Mouse (Mus musculus): ENCODE data around the gene Ppm1l. TPM values are rescaled to one million over a fixed set of nuclear protein-coding genes. Genes with fewer than 3 reads are reported as not detected.

Ppm1l gene
- polyA plus RNA-seq, 1 experiment from 2014 or later, result 7.3 TPM

DNA sequence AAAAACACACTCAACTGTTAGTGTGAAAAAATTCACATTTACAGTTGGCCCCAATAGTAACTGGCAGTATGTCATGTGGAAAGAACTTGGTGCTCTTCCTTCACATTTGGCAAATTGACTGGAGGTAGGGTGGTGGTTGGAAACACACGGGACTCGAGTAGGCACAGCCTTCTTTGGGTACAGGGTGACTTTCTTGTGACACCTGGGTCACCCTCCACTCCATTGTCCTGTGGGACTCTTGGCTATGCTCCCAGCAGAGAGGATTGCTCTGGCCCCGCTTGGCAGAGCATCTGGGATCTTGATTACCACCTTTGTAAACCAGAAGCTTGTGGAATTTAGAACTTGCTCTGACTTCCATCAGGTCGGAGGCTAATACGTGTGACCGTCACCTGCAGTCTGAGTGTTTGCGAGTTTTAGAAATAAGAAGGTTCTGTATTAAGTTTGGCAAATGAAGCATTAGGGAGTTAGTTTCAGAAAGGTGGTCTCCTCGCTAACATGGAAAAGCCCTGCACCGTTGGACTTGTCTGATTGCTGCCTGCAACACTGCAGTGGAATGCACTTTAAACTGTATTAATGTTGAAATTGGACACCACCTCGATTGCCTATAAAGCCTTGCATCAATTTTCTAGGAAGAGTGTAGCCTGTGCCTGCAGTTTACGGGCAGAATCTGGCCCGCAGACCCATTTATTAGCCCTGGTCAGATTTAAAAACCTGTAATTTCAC lies 41.4 kb downstream of the Ppm1l start:
- ATAC-seq (replicated peaks; ENCODE audit: low FRiP score, low TSS enrichment, low read depth) (no peak), DNase-seq (ENCODE audit: low spot score) (peak; percentile 39)
- Histone ChIP-seq H3K36me3 (ENCODE audit: control insufficient read depth, insufficient read depth, low read length) (no peaks in the 10 kb centered on the region), H3K9me3 (ENCODE audit: control insufficient read depth, low read length) (no peaks in the 10 kb centered on the region), H3K9ac (ENCODE audit: low read length) (no peak overlapping the region), H3K4me1 (replicated peaks; ENCODE audit: control insufficient read depth, insufficient read depth, low read length) (no peaks in the 10 kb centered on the region), H3K27me3 (replicated peaks; ENCODE audit: control insufficient read depth, insufficient read depth, low read length) (no peaks in the 10 kb centered on the region), H3K4me2 (ENCODE audit: low read length) (no peak overlapping the region), H3K27ac (ENCODE audit: low read depth) (no peak overlapping the region), H3K4me3 (ENCODE audit: low read depth, low read length) (no peak overlapping the region)
- 79% methylated on average over 12 of the region's 12 CpGs for WGBS

DNA sequence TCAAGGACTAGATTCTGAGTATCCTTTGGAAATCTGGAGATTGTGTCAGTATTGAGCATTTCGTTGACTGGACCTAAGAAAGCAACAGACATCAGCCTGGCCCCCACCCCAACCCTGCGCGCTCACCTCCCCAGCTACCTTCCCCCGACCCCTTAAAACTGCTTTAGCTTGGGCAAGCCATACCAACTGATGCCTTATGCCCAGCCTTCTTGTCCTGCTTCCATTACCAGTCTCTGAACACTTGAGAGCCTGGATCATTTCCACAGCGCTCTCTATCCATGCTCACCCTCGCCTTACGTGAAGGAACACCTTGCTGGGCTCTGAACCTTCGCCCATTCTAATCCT lies 41.9 kb downstream of the Ppm1l start:
- Histone ChIP-seq H3K4me3 (ENCODE audit: low read depth, low read length) (no peak overlapping the region), H3K4me2 (ENCODE audit: low read length) (no peak overlapping the region), H3K27ac (ENCODE audit: low read depth) (no peak overlapping the region), H3K9me3 (ENCODE audit: control insufficient read depth, low read length) (no peaks in the 10 kb centered on the region), H3K9ac (ENCODE audit: low read length) (no peak overlapping the region), H3K27me3 (replicated peaks; ENCODE audit: control insufficient read depth, insufficient read depth, low read length) (no peaks in the 10 kb centered on the region), H3K36me3 (ENCODE audit: control insufficient read depth, insufficient read depth, low read length) (no peaks in the 10 kb centered on the region), H3K4me1 (replicated peaks; ENCODE audit: control insufficient read depth, insufficient read depth, low read length) (no peaks in the 10 kb centered on the region)
- WGBS, result 95% methylated on average over 8 of the region's 8 CpGs
- no peak for DNase-seq (ENCODE audit: low spot score)
- no peak for ATAC-seq (replicated peaks; ENCODE audit: low FRiP score, low TSS enrichment, low read depth)

DNA sequence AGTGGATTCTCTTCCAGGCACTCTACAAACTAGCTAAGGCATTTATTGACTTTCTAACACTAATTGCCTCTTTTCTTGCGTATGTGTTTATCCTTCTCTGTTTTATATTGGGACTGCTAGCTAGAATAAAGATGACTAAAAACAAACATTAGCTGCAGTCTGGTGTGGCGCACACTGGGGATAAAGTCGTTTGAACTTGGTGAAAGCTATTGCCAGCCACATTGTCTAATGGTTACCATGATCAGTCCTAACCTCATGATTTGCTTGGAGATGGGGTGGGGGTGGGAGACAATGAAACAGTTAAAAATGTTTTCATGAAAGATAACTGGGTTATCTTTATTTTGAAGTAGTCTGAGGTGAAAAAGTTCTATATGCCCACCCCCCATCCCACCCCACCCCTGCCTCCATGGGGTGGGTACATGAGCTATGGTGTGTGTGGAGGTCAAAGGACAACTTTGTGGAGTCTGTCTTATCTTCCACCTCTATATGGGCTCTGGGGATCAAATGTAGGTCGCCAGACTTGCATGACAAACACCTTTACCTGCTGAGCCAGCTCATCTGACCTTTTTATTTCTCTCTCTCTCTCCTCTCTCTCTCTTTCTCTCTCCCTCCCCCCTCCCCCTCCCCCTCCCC lies 43.7 kb downstream of the Ppm1l start:
- Histone ChIP-seq H3K27ac (ENCODE audit: low read depth) (no peak overlapping the region), H3K36me3 (ENCODE audit: control insufficient read depth, insufficient read depth, low read length) (no peaks in the 10 kb centered on the region), H3K27me3 (replicated peaks; ENCODE audit: control insufficient read depth, insufficient read depth, low read length) (no peaks in the 10 kb centered on the region), H3K4me3 (ENCODE audit: low read depth, low read length) (no peak overlapping the region), H3K4me2 (ENCODE audit: low read length) (no peak overlapping the region), H3K9me3 (ENCODE audit: control insufficient read depth, low read length) (no peaks in the 10 kb centered on the region), H3K4me1 (replicated peaks; ENCODE audit: control insufficient read depth, insufficient read depth, low read length) (no peaks in the 10 kb centered on the region), H3K9ac (ENCODE audit: low read length) (no peak overlapping the region)
- 72% methylated on average over 4 of the region's 4 CpGs for WGBS
- peak; percentile 46 for DNase-seq (ENCODE audit: low spot score)
- peak; percentile 72; the same call in 1 of the 2 replicates for ATAC-seq (replicated peaks; ENCODE audit: low FRiP score, low TSS enrichment, low read depth)

DNA sequence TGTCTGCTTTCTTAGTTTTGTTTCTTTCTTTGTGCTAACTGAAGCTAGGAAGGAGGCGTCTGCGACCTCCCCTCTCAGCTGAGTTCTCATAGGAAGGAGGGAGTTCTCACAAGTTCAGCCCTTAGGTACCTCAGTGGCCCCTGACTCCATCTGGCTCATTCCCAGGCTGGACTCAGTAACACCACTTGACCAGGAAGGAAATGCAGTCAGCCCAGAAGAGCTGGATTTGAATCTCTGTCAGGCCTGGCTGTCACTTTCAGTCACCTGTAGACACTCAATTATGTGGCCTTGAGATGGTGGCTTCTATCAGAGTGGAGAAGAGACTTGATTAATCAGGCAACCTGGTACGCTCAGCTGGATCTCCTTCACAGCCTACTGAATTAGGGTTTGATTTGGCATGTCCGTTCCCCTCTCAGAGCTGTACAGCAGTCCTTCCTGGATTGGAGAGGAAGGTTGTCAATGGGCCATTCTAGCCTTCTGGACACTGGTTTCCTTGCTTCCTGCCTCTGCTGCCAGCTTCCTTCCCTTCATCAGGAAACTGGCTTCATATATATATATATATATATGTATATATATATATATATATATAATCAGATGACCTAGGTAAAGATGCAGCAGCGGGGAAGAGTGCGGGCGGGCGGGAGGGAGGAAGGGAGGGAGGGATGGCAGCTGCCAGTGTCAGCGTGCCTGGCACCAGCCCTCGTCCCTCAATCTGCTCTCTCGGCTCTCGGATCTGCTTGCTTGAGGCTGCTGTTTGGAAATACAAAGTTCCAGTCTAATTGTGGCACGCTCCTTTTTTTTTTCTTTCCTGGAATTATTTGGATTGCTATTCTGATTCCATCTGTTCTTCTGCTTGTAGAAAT lies 45.1 kb downstream of the Ppm1l start:
- WGBS, result 89% methylated on average over 13 of the region's 13 CpGs

DNA sequence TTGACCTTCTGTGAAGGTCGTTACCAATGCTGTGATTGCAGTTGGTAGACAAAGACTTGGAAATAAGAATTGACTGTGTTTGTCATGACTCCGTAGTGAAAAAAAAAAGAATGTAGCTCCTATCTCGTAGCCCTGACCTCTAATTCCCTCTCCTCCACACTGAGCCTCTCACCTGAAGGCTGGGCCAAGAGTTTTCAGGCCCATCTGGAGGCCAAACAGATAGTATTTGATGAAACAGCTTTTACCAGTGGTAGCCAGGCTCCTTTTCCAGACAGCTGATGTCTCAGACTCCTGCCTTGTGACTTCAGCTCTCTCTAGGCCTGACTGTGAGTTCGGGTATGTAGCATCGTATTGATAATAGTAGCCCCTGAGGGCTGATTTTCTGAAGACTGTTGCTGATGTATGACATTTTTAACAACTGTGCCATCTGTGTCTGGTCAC lies 45.7 kb downstream of the Ppm1l start:
- H3K36me3 ChIP-seq (ENCODE audit: control insufficient read depth, insufficient read depth, low read length), result no peaks in the 10 kb centered on the region

More for the DNA sequence above, 45.1 kb downstream of the Ppm1l start:
- Histone ChIP-seq H3K27me3 (replicated peaks; ENCODE audit: control insufficient read depth, insufficient read depth, low read length) (no peaks in the 10 kb centered on the region), H3K36me3 (ENCODE audit: control insufficient read depth, insufficient read depth, low read length) (no peaks in the 10 kb centered on the region), H3K4me2 (ENCODE audit: low read length) (no peak overlapping the region), H3K27ac (ENCODE audit: low read depth) (no peak overlapping the region), H3K9me3 (ENCODE audit: control insufficient read depth, low read length) (no peaks in the 10 kb centered on the region), H3K4me3 (ENCODE audit: low read depth, low read length) (no peak overlapping the region), H3K4me1 (replicated peaks; ENCODE audit: control insufficient read depth, insufficient read depth, low read length) (no peaks in the 10 kb centered on the region), H3K9ac (ENCODE audit: low read length) (no peak overlapping the region)
- DNase-seq (ENCODE audit: low spot score), result peak; percentile 49
- ATAC-seq (replicated peaks; ENCODE audit: low FRiP score, low TSS enrichment, low read depth), result no peak

DNA sequence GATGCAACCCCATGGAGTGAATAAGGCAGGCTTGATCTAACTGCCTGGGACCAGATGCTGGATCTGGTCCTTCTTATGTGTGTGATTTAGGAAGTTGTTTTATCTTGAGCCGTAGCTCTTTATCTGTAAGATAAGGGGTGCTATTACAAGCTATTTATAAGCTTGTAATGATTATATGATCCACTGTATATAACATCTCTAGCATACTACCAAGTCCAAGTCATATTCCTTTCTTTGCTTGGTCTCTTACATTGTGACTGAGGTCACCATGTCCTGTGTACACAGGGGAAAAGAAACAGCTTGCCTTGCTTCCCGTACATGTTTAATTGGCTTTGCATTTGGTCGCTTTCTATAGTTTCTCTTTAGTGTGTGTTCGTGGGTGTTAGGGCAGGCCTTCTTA lies 46.2 kb downstream of the Ppm1l start:
- Histone ChIP-seq H3K4me1 (replicated peaks; ENCODE audit: control insufficient read depth, insufficient read depth, low read length) (no peaks in the 10 kb centered on the region), H3K27ac (ENCODE audit: low read depth) (no peak overlapping the region), H3K9ac (ENCODE audit: low read length) (no peak overlapping the region), H3K4me2 (ENCODE audit: low read length) (no peak overlapping the region), H3K9me3 (ENCODE audit: control insufficient read depth, low read length) (no peaks in the 10 kb centered on the region), H3K36me3 (ENCODE audit: control insufficient read depth, insufficient read depth, low read length) (no peaks in the 10 kb centered on the region), H3K4me3 (ENCODE audit: low read depth, low read length) (no peak overlapping the region), H3K27me3 (replicated peaks; ENCODE audit: control insufficient read depth, insufficient read depth, low read length) (no peaks in the 10 kb centered on the region)
- 66% methylated on average over 4 of the region's 4 CpGs for WGBS
- ATAC-seq (replicated peaks; ENCODE audit: low FRiP score, low TSS enrichment, low read depth), result no peak
- peak; percentile 37 for DNase-seq (ENCODE audit: low spot score)

More for the DNA sequence above, 45.7 kb downstream of the Ppm1l start:
- Histone ChIP-seq H3K4me3 (ENCODE audit: low read depth, low read length) (no peak overlapping the region), H3K9ac (ENCODE audit: low read length) (no peak overlapping the region), H3K9me3 (ENCODE audit: control insufficient read depth, low read length) (no peaks in the 10 kb centered on the region), H3K27me3 (replicated peaks; ENCODE audit: control insufficient read depth, insufficient read depth, low read length) (no peaks in the 10 kb centered on the region), H3K4me1 (replicated peaks; ENCODE audit: control insufficient read depth, insufficient read depth, low read length) (no peaks in the 10 kb centered on the region), H3K4me2 (ENCODE audit: low read length) (no peak overlapping the region), H3K27ac (ENCODE audit: low read depth) (no peak overlapping the region)
- ATAC-seq (replicated peaks; ENCODE audit: low FRiP score, low TSS enrichment, low read depth) (no peak), DNase-seq (ENCODE audit: low spot score) (peak; percentile 38)
- WGBS, result 78% methylated on average over 5 of the region's 5 CpGs

DNA sequence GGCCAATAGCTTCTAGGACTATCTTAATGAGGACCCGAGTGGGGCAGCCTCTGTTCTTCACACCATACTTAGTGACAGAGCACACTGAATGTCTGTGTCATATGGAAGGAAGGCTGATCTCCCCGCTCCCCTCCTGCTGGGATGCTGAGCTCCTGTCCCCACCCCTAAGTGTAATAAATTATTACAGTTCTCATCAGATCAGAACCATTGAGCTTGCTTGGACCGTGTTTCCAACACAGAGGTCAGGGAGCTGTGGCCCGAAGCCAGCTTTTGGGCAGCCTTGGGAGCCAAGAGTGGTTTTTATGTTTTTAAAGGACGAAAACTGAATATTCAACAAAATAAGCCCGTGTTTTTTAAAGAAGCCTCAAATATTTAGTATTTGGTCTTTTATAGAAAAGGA lies 47.5 kb downstream of the Ppm1l start:
- H3K27me3 ChIP-seq (replicated peaks; ENCODE audit: control insufficient read depth, insufficient read depth, low read length), result no peaks in the 10 kb centered on the region
- H3K27ac ChIP-seq (ENCODE audit: low read depth), result no peak overlapping the region
- 83% methylated on average over 6 of the region's 6 CpGs for WGBS
- no peaks in the 10 kb centered on the region for H3K36me3 ChIP-seq (ENCODE audit: control insufficient read depth, insufficient read depth, low read length)
- H3K4me2 ChIP-seq (ENCODE audit: low read length), result no peak overlapping the region
- no peaks in the 10 kb centered on the region for H3K9me3 ChIP-seq (ENCODE audit: control insufficient read depth, low read length)
- H3K9ac ChIP-seq (ENCODE audit: low read length), result no peak overlapping the region
- H3K4me3 ChIP-seq (ENCODE audit: low read depth, low read length), result no peak overlapping the region
- DNase-seq (ENCODE audit: low spot score) (peak; percentile 38), ATAC-seq (replicated peaks; ENCODE audit: low FRiP score, low TSS enrichment, low read depth) (no peak)
- no peaks in the 10 kb centered on the region for H3K4me1 ChIP-seq (replicated peaks; ENCODE audit: control insufficient read depth, insufficient read depth, low read length)

DNA sequence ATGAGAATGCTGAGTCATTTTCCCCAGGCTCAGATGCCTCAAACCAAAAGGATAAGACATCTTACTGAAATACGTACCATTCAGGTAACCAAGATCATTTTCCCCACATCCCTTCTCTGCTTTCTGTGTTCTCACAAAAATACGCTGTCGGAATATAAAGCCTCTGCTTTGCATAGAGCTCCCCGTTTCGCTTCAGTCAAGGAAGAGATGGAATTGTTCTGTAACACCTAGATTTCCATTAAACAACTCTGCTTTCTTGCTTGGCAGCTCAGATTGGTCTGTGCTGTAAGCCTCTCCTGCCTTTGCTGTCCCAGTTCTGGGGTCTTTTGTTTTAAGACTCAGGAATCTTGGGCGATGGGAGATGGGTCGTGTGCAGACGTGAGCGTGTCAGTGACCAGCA lies 51.3 kb downstream of the Ppm1l start:
- Histone ChIP-seq H3K27ac (ENCODE audit: low read depth) (no peak overlapping the region), H3K4me2 (ENCODE audit: low read length) (no peak overlapping the region), H3K27me3 (replicated peaks; ENCODE audit: control insufficient read depth, insufficient read depth, low read length) (no peaks in the 10 kb centered on the region), H3K4me3 (ENCODE audit: low read depth, low read length) (no peak overlapping the region), H3K9ac (ENCODE audit: low read length) (no peak overlapping the region), H3K4me1 (replicated peaks; ENCODE audit: control insufficient read depth, insufficient read depth, low read length) (no peaks in the 10 kb centered on the region), H3K36me3 (ENCODE audit: control insufficient read depth, insufficient read depth, low read length) (no peaks in the 10 kb centered on the region), H3K9me3 (ENCODE audit: control insufficient read depth, low read length) (no peaks in the 10 kb centered on the region)
- WGBS, result 89% methylated on average over 9 of the region's 9 CpGs
- ATAC-seq (replicated peaks; ENCODE audit: low FRiP score, low TSS enrichment, low read depth), result no peak
- DNase-seq (ENCODE audit: low spot score), result peak; percentile 33
